Mouse (Mus musculus) heart, embryonic 10.5 days (tissue): ENCODE results near the gene Olfr94. TPM values are rescaled to one million over a fixed set of nuclear protein-coding genes. Genes with fewer than 3 reads are reported as not detected.
"Not testable (repeated sequence)": the region's sequence is repeated elsewhere in the genome, so short reads cannot be mapped to it uniquely, and the experiment has no call there.

Source experiments
- DNase-seq: peaks from one replicate; pipeline ENCODE4 v3.0.0-alpha.2; 2017; ENCODE audit warnings: low spot score
- H3K27ac ChIP-seq: fragments of 300-500 bp; sonication (generic); 2 replicates; pipeline ENCODE4 v1.5.1; 2016; ENCODE audit warnings: mild to moderate bottlenecking
- H3K27me3 ChIP-seq: fragments of 300-500 bp; sonication (generic); 2 replicates; pipeline ENCODE4 v1.6.1; 2016; ENCODE audit warnings: mild to moderate bottlenecking; ENCODE audit not compliant: poor library complexity, insufficient read depth, severe bottlenecking
- H3K36me3 ChIP-seq: fragments of 300-500 bp; sonication (generic); 2 replicates; pipeline ENCODE4 v1.6.1; 2016; ENCODE audit warnings: mild to moderate bottlenecking, moderate library complexity
- H3K4me1 ChIP-seq: fragments of 300-500 bp; sonication (generic); 2 replicates; pipeline ENCODE4 v1.6.1; 2016; ENCODE audit warnings: mild to moderate bottlenecking
- H3K4me3 ChIP-seq: fragments of 300-500 bp; sonication (generic); 2 replicates; pipeline ENCODE4 v1.5.1; 2016; ENCODE audit warnings: mild to moderate bottlenecking, moderate library complexity
- H3K9me3 ChIP-seq: fragments of 300-500 bp; sonication (generic); 2 replicates; pipeline ENCODE4 v1.6.1; 2016; ENCODE audit warnings: mild to moderate bottlenecking, moderate library complexity
- WGBS: fragments of 180-500 bp; shearing (Covaris S2); methylation state at CpG from one replicate; pipeline ENCODE4 v1.1.7; 2016; 5-methylcytosine and 5-hydroxymethylcytosine counted together
- polyA plus RNA-seq: library from polyadenylated mRNA; unstranded; fragments of >200 nt; fragmentation: Nextera tagmentation; extraction: Ambion mirVana; gene quantifications from 2 replicates; pipeline ENCODE4 v1.2.1, GENCODE M21; 2016

The Olfr94 gene
- polyA plus RNA-seq: not detected in 2 replicates

DNA sequence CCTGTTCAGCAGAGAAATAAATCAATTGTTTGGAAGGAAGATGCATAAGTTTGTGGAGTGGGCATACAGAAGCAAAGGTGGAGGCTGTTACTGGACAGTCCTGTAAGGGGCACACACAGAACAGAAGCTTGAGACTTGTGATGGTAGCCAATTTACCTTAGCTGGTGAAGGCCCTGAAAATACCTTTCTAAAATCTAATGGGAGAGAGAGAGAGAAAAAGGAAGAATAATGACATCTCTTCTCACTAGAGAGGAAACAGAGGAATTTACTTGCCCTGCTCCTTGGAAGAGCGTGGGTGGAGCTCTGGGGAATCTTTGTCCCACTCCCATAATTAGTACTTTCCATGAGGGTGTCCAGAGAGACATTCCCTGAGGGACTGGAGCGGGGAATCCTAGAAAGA, at the start of gene Olfr94:
TSS of gene Olfr94 (minus strand) at position 101 of the 400 bp plus-strand sequence.
- H3K27me3 ChIP-seq: peaks cover 42% of the 10 kb centered on the region
- no peaks in the 10 kb centered on the region for H3K9me3 ChIP-seq
- H3K4me1 ChIP-seq: peaks cover 10% of the 10 kb centered on the region; the same call in 1 of the 2 replicates
- H3K27ac ChIP-seq: no peak within 1 kb of the TSS
- no peaks in the 10 kb centered on the region for H3K36me3 ChIP-seq
- WGBS: 78% methylated on average over 2 of the region's 2 CpGs
- no peak for DNase-seq
- no peak within 1 kb of the TSS for H3K4me3 ChIP-seq

DNA sequence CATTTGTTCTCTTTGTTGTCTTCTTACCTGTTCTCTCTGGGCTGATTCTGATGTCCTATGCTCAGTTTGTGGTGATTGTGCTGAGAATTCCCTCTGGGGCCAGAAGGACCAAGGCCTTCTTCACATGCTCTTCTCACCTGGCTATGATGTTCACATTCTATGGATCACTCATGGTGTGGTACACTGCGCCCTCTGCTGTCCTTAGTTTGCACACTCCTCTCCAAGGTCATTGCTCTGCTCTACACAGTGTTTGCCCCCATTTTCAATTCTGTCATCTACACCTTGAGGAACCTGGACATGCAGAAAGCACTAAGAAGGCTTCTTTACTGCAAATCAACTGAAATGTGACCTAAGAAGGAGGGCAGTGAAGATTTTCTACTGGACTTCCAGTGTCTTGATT, 49.8 kb upstream of the Olfr94 start:
- WGBS: 10% methylated on average over 1 of the region's 1 CpGs
- Histone ChIP-seq H3K4me1 (no peaks in the 10 kb centered on the region), H3K27me3 (no peaks in the 10 kb centered on the region), H3K36me3 (no peaks in the 10 kb centered on the region), H3K27ac (no peak overlapping the region), H3K4me3 (no peak overlapping the region), H3K9me3 (no peaks in the 10 kb centered on the region)
- no peak for DNase-seq

DNA sequence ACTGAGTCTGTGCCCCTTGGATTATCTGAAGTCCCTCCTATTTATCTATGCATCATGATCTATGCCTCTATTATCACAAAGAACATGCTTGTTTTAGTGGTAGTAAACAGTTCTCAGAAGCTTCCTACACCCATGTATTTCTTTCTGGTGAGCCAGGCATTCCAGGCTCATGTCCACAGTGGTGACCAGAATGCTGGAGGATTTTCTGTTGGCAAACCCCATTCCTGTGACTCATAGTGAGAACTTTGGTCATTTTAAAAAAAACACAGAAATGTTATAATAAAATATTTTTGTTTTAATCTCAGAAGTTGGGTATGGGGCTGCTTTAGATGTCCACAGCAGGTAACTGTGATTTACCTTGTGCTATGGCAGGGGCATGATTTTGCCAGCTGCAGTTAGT, 48.7 kb upstream of the Olfr94 start:
- H3K27ac ChIP-seq: no peak overlapping the region
- no peak overlapping the region for H3K4me3 ChIP-seq
- no peaks in the 10 kb centered on the region for H3K4me1 ChIP-seq
- no peaks in the 10 kb centered on the region for H3K9me3 ChIP-seq
- H3K27me3 ChIP-seq: no peaks in the 10 kb centered on the region
- no peak for DNase-seq
- H3K36me3 ChIP-seq: no peaks in the 10 kb centered on the region

DNA sequence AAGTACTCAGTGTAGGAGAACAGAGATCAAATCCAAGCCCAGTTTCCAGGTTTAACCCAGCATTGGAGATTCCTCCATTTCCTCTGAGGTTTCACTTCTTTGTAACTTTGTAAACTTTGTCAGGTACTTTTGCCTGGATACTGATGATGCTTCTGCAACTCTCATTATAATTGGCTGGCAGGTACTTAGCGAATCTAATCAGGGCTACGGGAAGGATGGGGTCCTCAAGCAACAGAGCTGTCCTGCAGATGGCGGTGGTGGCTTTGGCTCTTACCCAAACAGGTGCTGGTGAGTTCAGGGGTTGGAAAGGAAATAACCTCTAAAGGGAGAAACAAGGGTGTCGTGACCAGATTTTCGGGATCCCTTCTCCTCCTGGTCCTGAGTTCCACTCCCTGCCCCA, 45.9 kb upstream of the Olfr94 start:
- no peaks in the 10 kb centered on the region for H3K27me3 ChIP-seq
- WGBS: 28% methylated on average over 5 of the region's 5 CpGs
- H3K27ac ChIP-seq: no peak overlapping the region
- H3K9me3 ChIP-seq: no peaks in the 10 kb centered on the region
- no peaks in the 10 kb centered on the region for H3K36me3 ChIP-seq
- DNase-seq: no peak
- no peaks in the 10 kb centered on the region for H3K4me1 ChIP-seq
- no peak overlapping the region for H3K4me3 ChIP-seq

DNA sequence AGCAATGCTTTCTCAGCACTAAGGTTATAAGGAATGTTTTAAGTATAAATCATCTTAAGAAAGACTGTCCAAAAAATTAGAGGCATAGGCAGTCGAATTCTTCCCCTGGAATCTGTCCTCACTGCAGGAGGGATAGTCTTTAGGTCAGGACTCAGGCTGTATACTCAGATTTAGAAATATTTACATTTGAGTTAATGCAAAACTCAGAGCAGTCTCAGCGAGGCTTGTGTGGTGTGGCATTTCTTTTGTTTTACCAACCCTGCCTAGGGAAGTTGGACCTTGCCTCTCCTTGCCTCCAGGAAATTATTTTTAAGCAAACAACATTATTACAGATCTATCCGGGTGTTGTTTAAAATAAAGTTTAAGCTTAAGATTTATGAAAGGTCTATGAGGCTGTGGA, 41.4 kb upstream of the Olfr94 start:
- no peak for DNase-seq
- Histone ChIP-seq H3K27ac (no peak overlapping the region), H3K4me1 (no peaks in the 10 kb centered on the region), H3K27me3 (no peaks in the 10 kb centered on the region), H3K9me3 (no peaks in the 10 kb centered on the region), H3K4me3 (no peak overlapping the region), H3K36me3 (no peaks in the 10 kb centered on the region)
- WGBS: 59% methylated on average over 3 of the region's 3 CpGs

DNA sequence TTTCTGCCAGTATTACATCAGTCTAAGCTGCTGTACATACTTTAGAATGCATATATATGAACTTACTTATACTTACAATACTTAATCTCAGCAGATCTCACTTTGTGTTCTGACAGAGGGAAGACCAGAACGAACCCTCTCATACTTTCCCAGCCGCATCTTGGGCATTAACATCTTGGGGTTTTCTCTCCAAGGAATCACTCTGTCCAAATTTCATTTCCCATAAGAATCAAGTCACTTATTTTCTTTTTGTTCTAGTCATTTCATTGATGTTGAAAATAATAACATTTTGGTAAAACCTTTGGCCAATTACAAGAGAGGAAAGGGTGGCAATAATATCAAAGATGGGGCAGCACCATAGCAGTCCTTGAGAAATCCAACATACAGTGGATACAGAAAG, 36.4 kb upstream of the Olfr94 start, which contains the start of gene Olfr97:
TSS of gene Olfr97 (minus strand) at position 101 of the 400 bp plus-strand sequence.
- H3K4me1 ChIP-seq, H3K27ac ChIP-seq, H3K27me3 ChIP-seq, DNase-seq, H3K4me3 ChIP-seq, H3K36me3 ChIP-seq, H3K9me3 ChIP-seq: not testable (repeated sequence)
- WGBS: 86% methylated on average over 2 of the region's 2 CpGs

DNA sequence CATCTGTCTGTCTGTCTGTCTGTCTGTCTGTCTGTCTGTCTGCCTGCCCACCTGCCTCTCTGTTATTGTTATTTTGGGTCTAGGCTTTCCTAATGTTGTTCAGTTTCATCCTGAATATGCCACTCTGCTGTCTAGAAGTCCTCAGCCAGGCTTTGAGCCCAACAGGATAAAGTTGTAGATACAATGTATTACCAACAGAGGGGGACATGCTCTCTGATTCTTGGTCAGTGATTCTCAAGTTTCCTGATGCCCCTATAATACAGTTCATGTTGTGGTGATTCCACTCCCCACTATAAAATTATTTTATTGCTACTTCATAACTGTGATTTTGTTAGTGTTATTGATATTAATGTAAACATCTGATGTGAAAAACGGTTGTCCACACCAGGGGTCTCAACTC, 21.1 kb upstream of the Olfr94 start:
- no peaks in the 10 kb centered on the region for H3K4me1 ChIP-seq

DNA sequence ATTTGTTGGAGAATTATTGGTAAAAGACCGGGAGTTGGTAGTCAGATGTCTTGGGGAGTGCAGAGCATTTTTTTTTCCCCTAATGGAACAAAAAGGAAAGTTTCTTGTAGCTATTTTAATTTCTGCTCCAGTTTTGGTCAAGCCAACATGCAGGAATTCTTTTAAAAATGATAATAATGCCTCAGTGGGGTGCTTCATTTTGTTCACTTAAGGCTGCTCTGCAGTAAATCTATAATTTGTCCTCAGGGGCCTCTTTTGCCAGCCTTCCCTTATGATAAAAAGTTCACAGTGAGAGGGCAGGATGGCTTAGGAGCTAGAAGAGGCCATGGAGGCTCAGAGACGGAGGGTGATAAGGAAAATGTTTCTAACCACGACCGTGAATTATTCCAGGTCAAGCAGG, 19.1 kb upstream of the Olfr94 start, which contains the start of gene Olfr96:
TSS of gene Olfr96 (plus strand) at position 301 of the 400 bp plus-strand sequence.
- Histone ChIP-seq H3K4me3 (no peak within 1 kb of the TSS), H3K9me3 (no peaks in the 10 kb centered on the region), H3K27ac (no peak within 1 kb of the TSS), H3K4me1 (no peaks in the 10 kb centered on the region), H3K27me3 (no peaks in the 10 kb centered on the region), H3K36me3 (no peaks in the 10 kb centered on the region)
- no peak for DNase-seq
- WGBS: 59% methylated on average over 4 of the region's 4 CpGs

More for the DNA sequence above, 21.1 kb upstream of the Olfr94 start:
- Histone ChIP-seq H3K9me3 (no peaks in the 10 kb centered on the region), H3K27ac (no peak overlapping the region), H3K4me3 (no peak overlapping the region), H3K36me3 (no peaks in the 10 kb centered on the region), H3K27me3 (no peaks in the 10 kb centered on the region)
- no peak for DNase-seq
- WGBS: 18% methylated on average over 1 of the region's 1 CpGs

DNA sequence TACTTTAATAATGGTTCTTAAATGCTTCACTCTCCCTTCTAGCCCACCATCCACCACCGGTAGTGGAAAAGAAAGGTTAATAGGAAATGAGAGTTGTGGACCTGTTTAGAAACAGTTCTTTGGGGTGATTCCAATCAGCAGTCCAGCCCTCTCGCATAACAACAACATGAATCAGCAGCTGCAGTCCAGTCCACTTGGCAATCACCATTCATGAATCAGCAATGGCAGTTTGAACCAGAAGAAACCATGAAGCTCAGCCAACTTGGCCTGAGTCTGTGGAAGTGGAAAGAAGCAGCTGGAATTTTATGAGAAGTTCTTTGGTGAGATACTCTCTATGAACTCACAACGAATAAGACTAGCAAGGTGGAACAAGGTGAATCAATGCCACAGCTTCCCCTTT, 17.7 kb upstream of the Olfr94 start:
- H3K9me3 ChIP-seq: no peaks in the 10 kb centered on the region
- no peak for DNase-seq
- no peaks in the 10 kb centered on the region for H3K27me3 ChIP-seq
- H3K4me1 ChIP-seq: no peaks in the 10 kb centered on the region
- no peaks in the 10 kb centered on the region for H3K36me3 ChIP-seq
- 71% methylated on average over 3 of the region's 3 CpGs for WGBS
- H3K27ac ChIP-seq: no peak overlapping the region
- H3K4me3 ChIP-seq: no peak overlapping the region

DNA sequence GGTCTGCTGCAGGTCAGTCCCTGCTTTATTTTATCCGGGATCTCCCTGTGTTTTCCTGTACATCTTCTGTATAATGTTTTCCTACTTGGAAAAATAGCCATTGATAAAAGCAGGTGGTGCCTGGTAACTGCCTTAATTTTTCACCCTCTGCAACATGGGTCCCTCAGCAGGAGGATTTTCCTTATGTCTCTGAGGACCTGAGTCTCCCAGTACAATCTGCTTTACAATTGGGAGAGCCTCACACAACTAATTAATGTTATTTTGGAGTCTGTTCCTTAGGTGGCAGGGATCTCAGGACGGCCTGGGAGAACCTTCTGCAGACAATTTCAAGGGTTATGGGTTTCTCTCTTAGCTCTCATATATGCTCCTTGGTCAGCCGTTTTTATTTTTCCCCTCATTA, 12.2 kb upstream of the Olfr94 start, which contains the start of gene Olfr95:
TSS of gene Olfr95 (minus strand) at position 101 of the 400 bp plus-strand sequence.
- 72% methylated on average over 3 of the region's 3 CpGs for WGBS

DNA sequence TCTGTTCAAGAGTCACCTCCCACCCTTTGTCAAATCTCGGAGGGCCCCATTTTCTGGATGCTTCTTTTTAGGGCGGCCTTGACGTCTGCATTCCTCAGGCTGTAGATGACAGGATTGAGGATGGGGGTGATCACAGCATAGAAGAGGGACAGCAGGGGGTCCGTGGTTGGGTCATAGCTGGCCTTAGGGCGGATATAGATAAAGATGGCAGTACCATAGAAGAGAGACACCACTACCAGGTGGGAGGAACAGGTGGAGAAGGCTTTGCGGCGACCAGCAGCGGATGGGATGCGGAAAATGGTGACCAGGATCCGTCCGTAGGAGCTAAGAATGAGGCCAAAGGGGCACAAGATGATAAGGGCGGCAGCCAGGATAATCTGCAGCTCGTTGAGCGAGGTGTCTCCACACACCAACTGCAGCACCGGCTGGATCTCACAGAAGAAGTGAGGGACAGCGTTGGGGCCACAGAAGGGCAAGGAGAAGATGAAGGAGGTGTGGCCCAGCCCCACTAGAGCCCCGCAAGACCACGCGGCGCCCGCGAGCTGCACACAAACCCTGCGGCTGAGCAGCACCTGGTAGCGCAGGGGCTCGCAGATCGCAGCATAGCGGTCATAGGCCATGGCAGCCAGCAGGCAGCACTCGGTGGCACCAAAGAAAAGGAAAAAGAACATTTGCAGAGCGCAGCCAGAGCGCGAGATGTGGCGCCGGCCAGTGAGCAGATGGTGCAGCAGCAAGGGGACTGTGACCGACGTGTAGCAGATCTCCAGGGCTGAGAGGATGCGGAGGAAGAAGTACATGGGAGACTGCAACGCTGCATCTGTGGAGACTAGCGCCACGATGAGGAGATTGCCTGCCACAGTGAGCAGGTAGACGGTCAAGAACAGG, 10.3 kb upstream of the Olfr94 start:
- DNase-seq: no peak
- Histone ChIP-seq H3K27me3 (peaks cover 27% of the 10 kb centered on the region), H3K4me1 (peaks cover 7% of the 10 kb centered on the region), H3K27ac (no peak overlapping the region), H3K4me3 (peak overlapping the region; percentile 56), H3K36me3 (no peaks in the 10 kb centered on the region), H3K9me3 (no peaks in the 10 kb centered on the region)
- WGBS: 13% methylated on average over 40 of the region's 40 CpGs

More for the DNA sequence above, 12.2 kb upstream of the Olfr94 start, which contains the start of gene Olfr95:
- Histone ChIP-seq H3K4me3 (no peak within 1 kb of the TSS), H3K27me3 (peaks cover 24% of the 10 kb centered on the region), H3K9me3 (no peaks in the 10 kb centered on the region), H3K4me1 (peaks cover 7% of the 10 kb centered on the region), H3K27ac (no peak within 1 kb of the TSS), H3K36me3 (no peaks in the 10 kb centered on the region)
- DNase-seq: no peak

DNA sequence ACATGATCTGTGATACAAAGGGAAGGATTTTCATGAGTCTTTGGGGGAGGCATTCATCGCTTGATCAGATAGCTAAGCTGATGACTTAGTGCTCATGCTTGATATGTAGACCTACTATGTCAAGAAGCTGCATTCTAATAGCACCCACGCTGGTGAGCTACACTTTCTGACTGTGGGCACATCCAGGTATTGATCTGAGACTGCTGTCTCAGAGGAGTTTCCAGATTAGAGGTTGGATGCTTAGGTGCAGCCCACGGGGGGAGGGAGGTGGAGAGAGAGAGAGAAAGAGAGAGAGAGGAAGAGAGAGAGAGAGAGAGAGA, 3.1 kb upstream of the Olfr94 start:
- Histone ChIP-seq H3K4me3 (no peak overlapping the region), H3K27me3 (peaks cover 14% of the 10 kb centered on the region; the same call in 1 of the 2 replicates), H3K9me3 (no peaks in the 10 kb centered on the region), H3K27ac (no peak overlapping the region), H3K4me1 (no peaks in the 10 kb centered on the region), H3K36me3 (no peaks in the 10 kb centered on the region)
- 31% methylated on average over 3 of the region's 3 CpGs for WGBS
- no peak for DNase-seq

DNA sequence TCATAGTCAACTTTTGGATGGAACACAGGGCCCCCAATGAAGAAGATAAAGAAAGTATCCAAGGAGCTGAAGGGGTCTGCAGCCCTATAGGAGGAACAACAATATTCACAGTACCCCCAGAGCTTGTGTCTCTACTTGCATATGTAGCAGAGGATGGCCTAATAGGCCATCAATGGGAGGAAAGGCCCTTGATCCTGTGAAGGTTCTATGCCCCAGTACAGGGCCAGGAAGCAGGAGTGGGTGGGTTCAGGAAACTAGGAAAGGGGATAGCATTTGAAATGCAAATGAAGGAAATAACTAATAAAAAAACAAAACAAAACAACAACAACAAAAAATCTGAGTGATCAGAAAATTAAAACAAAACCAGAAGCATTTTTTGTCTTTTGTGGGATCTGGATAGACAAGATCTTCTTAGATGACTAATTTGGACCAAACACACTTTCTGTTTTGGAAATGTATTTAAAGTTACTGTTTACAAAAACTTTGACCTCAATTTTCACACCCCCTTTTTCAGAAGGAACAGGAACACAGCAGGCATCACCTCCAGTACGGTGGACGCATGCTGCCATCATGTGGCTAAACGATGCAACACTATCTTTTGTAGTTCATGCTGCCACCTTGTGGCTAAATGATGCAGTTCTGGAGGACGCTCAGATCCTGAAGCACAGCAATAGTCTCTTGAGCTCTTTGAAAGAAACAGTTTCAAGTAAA, 2.6 kb upstream of the Olfr94 start:
- DNase-seq: peak; percentile 87
- H3K4me3 ChIP-seq: no peak overlapping the region
- H3K27ac ChIP-seq: no peak overlapping the region
- H3K4me1 ChIP-seq: no peaks in the 10 kb centered on the region
- under 1% methylated on average over 4 of the region's 4 CpGs for WGBS
- peaks cover 19% of the 10 kb centered on the region for H3K27me3 ChIP-seq
- H3K9me3 ChIP-seq: no peaks in the 10 kb centered on the region
- H3K36me3 ChIP-seq: no peaks in the 10 kb centered on the region
